19 mouse cellular contexts compared by ENCODE assay signal in the genomic region with DNA sequence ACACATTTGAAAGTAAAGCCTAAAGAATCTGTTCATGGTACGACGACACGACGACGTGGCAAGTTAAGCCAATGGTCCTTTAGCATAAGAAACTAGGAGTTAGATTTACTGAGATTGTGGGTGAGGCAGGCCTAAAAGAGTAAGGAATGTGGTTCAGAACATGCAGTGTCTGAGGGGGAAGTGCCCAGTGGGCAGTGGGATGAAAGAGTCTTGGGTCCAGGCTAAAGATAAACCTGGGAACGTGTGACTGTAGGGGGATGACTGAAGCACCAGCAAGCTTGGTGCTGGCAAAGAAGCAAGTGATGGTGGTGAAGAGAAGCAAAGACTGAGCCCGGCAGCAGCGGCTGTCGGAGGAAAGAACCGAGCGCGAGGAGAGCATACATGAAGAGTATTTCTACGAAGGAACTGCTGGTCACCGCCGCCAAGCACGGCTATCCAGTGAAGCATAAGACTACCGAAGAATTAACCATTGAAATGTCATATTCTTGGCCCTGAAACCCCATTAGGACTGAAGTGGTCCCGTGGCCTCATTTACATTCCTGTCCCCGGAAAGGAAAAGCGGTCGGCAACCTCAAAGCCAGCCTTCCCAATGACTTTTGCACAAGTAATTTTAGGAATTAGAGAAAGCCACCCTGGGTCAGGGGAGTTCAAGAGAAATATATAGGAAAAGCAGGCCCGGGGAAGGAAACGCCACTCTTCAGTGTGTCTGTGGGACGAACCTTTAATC.
"Had no signal": no experiment of that assay in that cellular context is flagged by ENCODE, and none has a peak within 500 bp of the region (broad histone marks: within the 10 kb centered on the region; RNA-seq: fewer than 3 reads in every experiment).

No protein-coding gene starts in this region.

- DNase-seq: kidney, adult 8-10 months; kidney, postnatal 10 days; kidney, postnatal 36 days; layer of hippocampus, postnatal 36 days; liver; lung, adult 18-20 months; lung, postnatal 10 days; lung, postnatal 4 days; midbrain, embryonic 14.5 days; right cerebral cortex, postnatal 14 days; right cerebral cortex, postnatal 4 days; thymus, postnatal 36 days had no signal

- H3K27me3 ChIP-seq: kidney, embryonic 15.5 days; limb, embryonic 13.5 days; liver, embryonic 12.5 days; liver, embryonic 15.5 days; lung, embryonic 15.5 days had no signal

- H3K4me3 ChIP-seq: kidney, embryonic 15.5 days; limb, embryonic 10.5 days; limb, embryonic 13.5 days; liver, embryonic 12.5 days; liver, embryonic 15.5 days; lung, embryonic 15.5 days had no signal

- H3K36me3 ChIP-seq: kidney, embryonic 15.5 days; limb, embryonic 10.5 days; limb, embryonic 13.5 days; liver, embryonic 12.5 days; liver, embryonic 15.5 days; lung, embryonic 15.5 days had no signal

- H3K27ac ChIP-seq: kidney, embryonic 15.5 days; limb, embryonic 10.5 days; limb, embryonic 13.5 days; liver, embryonic 12.5 days; liver, embryonic 15.5 days; lung, embryonic 15.5 days; stomach, postnatal 0 days had no signal
